Mouse (Mus musculus) hindlimb bud, embryonic 11.5 days (tissue): Measurements from ENCODE around the gene Per2.

Experiments used
- DNase-seq: peaks from one replicate; pipeline ENCODE4 v3.0.0-alpha.2; 2012; ENCODE audit warnings: low read depth, low spot score; ENCODE audit errors: extremely low spot score

The Per2 gene

DNA sequence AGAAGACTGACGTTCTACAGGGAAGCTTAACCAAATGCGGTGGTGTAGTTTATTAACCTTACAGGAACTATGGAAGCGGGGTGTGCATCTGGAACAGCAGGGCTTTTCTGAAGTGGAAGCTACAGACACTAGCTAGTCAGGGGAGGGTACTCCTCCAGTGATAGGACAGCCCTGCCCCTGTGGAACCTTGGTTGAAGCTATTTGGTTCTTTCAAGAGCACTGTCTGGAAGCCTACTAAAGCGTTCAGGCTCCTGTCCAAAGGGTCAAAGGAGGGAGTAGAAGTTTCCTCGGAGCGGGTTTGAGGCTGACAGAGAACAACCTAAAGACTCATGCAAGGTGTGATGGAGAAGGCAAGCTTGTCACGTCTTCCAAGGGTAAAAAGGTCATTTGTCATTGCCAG, 945 bp upstream of the Per2 start:
- no peak for DNase-seq

DNA sequence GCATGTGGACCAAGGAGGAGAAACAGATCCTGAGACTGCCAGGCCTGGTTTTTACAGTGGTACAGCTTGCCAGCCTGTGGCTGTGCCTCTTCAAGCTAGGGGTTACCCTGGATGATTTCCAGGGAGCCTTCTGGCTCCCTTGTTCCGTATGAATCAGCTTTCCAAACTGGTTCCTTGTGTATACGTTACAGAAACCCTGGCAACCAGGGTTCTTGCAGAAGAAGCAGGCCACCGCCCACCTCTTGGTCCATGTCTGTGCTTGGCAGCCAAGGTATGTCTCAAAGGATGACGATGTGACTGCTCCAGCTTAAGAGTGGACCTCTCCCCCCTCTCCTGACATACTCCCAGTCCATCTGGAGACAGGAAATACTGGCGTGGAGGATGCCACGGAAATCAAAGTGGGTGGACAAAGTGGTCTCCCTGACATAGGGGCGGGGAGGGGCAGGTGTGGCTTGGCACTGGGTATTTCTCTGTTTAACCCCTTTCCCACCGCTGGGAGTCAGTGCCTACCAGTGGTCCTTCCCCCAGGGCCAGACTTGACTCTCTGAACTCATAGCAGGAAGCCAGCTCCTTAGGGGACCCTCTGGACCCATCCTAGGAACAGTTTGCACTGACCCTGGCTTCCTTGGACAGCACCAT, 782 bp downstream of the Per2 start:
- no peak for DNase-seq

DNA sequence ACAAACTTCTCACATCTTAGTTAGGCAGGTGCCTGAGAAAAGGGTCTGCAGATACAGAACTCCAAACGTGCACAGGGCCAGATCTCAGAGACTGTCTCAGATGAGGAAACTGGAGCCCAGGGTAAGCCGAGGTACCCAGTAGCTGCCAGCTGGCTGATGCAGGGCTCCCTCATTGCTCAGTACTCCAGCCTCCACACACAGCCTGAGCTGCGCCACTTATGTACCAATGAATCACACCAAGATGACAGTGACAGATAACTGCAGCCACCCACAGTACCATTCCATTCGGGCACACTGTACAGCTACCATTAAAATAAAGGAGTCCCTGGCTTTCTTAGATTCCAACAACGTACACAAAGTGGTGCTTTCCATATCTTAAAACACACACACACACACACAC, 1.4 kb downstream of the Per2 start:
- DNase-seq: no peak

GRCm38 (mm10) chr1:91457116-91457515, 2.0 kb downstream of the Per2 start:
- DNase-seq: no peak

DNA sequence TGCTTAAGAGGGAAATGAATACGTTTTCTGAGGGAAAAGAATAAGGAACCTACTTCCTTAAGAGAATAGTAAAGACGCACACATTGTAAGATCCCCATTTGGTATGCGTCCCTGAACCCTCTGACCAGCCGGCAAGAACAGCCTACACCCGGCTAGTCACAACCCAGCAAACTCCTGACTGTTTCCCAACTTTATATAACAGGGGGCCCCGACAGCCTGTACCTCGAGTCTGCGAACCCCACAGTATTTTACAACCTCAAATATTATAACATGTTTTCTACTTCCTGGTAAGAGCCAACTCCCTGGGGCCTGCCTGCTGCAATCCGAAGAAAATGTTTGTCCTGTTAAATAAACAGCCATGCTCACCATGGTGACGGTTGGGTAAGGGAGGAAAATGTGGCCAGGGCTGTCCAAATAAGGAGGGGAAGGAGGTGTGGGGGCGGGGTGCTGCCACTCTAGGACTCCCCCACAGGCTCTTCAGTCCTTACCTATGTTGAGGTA, 2.8 kb downstream of the Per2 start:
- no peak for DNase-seq

DNA sequence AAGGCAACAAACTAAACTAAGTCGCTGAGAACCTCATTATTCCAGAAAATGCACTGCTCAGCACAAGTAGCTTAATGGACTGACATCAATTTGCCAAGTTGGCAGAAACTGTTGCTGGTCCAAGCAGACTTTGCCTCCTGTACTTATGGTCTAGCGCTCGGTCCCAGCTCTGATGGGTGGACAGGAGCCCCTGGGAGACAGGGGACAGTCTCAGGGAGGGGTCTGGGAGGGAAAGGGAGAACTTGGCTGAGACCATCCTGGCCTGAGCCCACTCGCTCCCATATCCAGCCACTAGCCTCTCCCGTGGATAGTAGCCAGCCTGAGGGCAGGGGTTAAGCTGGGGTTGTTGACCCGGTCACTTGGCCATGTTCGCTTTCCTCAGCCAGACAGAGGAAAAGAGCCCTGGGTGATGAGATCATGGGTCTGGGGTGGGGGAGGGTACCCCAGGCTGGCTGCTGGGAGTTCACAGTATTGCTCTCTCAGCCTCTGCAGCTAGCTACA, 3.4 kb downstream of the Per2 start:
- DNase-seq: no peak

DNA sequence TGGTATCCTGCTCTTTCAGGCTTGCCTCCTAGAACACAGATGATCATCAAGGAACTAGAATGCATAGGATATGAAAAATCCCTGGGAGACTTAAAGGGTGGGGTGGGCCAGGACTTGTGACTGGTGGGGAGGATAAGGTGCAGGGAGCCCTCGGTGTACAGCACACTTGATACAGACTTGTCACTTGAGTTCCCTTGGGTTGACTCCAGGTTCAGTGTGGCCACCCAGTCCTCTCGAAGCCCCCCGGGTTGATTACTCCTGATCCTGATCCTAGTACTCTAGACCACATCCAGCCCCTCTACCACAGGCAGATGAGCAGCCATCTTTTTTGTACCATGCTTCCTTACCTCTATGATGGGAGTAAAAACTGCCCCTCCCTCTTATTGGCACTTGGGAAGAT, 4.2 kb downstream of the Per2 start:
- DNase-seq: no peak

GRCm38 (mm10) chr1:91454366-91454765, 4.8 kb downstream of the Per2 start:
- DNase-seq: no peak

DNA sequence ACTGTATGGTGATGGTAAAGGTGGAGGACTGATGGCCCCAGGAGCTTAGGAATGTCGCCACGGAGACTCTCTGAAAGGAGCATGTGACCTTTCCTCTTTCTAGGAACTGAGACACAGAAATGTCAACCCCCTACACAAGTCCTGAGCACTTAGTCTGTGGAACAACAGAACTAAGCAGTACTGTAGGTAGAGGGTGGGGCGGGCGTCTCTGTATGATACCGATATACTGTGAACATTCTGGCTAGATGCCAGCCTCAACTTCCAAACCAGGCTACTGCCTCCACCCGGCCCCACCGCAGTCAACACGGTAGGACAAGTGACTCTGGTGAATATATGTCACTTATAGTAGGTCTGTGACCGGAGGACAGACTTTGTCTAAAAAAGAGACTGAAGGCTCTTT, 5.2 kb downstream of the Per2 start:
- DNase-seq: no peak

DNA sequence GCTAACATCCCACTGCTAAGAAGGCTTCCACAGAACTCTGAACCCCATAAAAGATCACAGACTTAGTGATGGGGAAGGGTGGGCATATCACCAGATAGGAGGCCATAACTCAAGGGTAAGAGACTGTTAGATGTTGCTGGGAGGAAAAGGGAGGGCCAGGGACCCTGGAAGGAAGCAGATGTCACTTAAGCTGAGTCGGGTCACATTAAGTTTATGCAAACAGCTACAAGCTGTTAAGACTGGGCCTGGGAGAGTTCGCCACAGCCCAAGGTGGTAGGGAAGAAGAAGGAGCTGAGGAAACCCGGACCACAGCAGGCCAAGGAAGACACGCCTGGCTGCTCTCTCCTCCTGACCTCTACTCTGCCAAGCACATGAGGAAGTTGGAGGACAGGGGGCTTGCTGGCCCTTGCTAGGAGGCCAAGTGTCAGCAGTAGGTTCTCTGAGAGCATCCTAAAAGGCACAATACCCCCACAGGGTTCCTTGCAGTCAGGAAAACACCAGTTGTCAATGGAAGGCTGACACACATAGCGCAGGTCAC, 7.5 kb downstream of the Per2 start:
- DNase-seq: no peak

DNA sequence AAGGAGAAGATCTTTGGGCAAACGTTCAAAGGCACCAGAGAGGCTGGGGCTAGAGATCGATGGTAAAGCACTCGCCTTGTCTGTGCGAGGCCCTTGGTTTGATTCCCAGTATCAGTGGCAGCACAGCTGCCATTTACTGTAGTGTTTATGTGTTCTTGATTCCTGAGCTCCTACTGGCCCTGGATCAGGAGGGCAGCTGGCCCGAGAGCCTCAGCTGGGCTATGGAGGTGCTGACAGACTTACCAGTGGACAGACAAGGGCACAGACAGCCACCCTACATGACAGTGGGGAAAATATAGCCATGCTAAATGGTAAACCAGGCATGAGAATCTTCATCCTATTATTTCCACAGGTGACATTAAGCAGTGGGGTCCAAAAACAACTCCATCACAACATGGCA, 8.3 kb downstream of the Per2 start:
- no peak for DNase-seq

GRCm38 (mm10) chr1:91448688-91449087, 10.4 kb downstream of the Per2 start:
- no peak for DNase-seq

- DNase-seq: no peak
These were observed 12.6 kb downstream of the Per2 start for GRCm38 (mm10) chr1:91446511-91446910.

- no peak for DNase-seq
These were observed 13.1 kb downstream of the Per2 start for GRCm38 (mm10) chr1:91446060-91446459.

- no peak for DNase-seq
These were observed 14.0 kb downstream of the Per2 start for GRCm38 (mm10) chr1:91444841-91445830.

GRCm38 (mm10) chr1:91442350-91442990, 16.7 kb downstream of the Per2 start:
- DNase-seq: no peak

DNA sequence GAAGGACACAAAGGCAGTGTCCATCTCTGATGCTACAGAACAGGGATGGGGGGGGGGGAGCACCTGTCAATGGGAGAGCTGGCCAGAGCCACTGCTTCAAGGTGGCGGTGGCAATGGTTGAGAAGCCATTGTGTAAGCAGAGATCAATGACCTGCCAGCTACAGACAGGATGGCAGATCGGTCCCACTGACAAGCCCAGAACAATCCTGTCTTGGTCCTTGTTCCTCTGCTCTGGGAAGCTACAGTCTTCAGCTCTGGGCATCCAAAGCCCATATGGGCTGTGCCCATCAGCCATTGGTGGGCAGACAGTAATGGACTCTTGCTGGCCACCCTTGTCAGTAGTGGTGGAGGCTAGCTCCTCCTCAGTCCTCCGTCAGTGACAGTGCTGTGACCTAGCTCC, 17.3 kb downstream of the Per2 start:
- DNase-seq: no peak

DNA sequence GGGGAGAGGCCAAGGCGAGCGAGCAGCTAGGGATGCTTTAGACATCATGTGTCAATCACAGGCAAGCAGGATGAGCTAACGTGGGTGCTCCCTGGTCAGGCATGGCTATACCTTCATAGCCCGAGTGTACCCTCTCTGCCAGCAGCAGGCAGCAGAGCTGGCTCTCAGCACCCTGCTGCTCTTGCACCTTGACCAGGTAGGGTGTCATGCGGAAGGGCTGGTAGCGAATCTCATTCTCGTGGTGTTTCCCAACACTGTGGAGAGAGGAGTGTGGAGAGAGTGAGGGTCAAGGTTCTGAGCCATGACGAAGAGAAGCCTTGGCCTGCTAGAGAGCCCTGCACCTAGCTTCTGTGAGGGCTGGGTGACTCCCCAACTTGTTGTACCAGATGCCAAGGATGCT, 19.3 kb downstream of the Per2 start:
- DNase-seq: no peak

DNA sequence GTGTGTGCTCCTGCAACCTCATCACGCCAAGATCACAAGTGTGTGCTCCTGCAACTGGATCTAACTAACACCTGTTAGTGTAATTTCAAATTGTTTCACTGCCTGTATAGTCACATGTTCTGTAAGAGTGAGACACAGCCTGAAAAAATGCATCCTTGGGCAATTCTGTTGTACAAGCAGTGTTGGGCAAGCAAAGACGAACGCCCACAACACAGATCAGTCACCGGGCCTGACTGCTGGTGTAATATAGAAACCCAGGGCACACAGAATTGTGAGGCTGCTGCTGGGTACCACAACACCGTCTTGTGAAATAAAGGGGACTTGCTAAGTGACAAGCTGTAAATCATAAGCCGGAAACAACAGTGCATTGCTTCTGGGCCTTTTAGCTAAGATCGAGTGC, 21.6 kb downstream of the Per2 start:
- DNase-seq: no peak

GRCm38 (mm10) chr1:91437083-91437400, 22.1 kb downstream of the Per2 start:
- DNase-seq: no peak

GRCm38 (mm10) chr1:91436380-91437082, 22.6 kb downstream of the Per2 start:
- no peak for DNase-seq
